Comparison of ENCODE assay signal across 15 mouse cellular contexts in genomic region chr11:105261601-105262351, GRCm38 (mm10). TPM values are rescaled to one million over a fixed set of nuclear protein-coding genes. Genes with fewer than 3 reads are reported as not detected.
DNase-seq lines count a peak whose midpoint lies in the region; ATAC-seq lines count a peak whose summit lies in the region.
"Had no signal": no experiment of that assay in that cellular context is flagged by ENCODE, and none has a peak within 500 bp of the region (broad histone marks: within the 10 kb centered on the region; RNA-seq: fewer than 3 reads in every experiment).

No protein-coding gene starts in this region.

- no peak overlapping the region for H3K27ac ChIP-seq in limb, embryonic 11.5 days (replicated peaks; ENCODE audit: low read depth, low read length)
- no peak overlapping the region for H3K27ac ChIP-seq in midbrain, embryonic 11.5 days (ENCODE audit: low read depth, low read length)
- H3K27ac ChIP-seq: forebrain, embryonic 13.5 days had no signal

- intact Hi-C loops in heart, postnatal 25 days (cut with DNase I) = no loop called here

- H3K4me2 ChIP-seq in limb, embryonic 11.5 days (ENCODE audit: low read depth, severe bottlenecking) = no peak overlapping the region
- H3K4me2 ChIP-seq in midbrain, embryonic 11.5 days = no peak overlapping the region
- H3K4me2 ChIP-seq: forebrain, embryonic 13.5 days had no signal

- no peaks in the 10 kb centered on the region for H3K9me3 ChIP-seq in limb, embryonic 11.5 days (ENCODE audit: control insufficient read depth, low read length)
- no peaks in the 10 kb centered on the region for H3K9me3 ChIP-seq in midbrain, embryonic 11.5 days (ENCODE audit: control insufficient read depth, low read length)
- H3K9me3 ChIP-seq: forebrain, embryonic 13.5 days; megakaryocyte, embryonic 14.5 days had no signal

- H3K36me3 ChIP-seq in limb, embryonic 11.5 days (ENCODE audit: control insufficient read depth, insufficient read depth, low read length) = 0 out of 2 replicates have a peak, but pooled peaks cover 7% of the 10 kb centered on the region
- peaks cover 6% of the 10 kb centered on the region for H3K36me3 ChIP-seq in midbrain, embryonic 11.5 days (ENCODE audit: control insufficient read depth, insufficient read depth, low read length)

- ATAC-seq in limb, embryonic 11.5 days (ENCODE audit: insufficient number of reproducible peaks, low FRiP score, low TSS enrichment, low read depth) = no peak
- no peak for ATAC-seq in midbrain, embryonic 11.5 days (ENCODE audit: low FRiP score)
- ATAC-seq: forebrain, embryonic 13.5 days; inflammation-experienced regulatory T-cells, adult 6 months had no signal

- H3K4me1 ChIP-seq in limb, embryonic 11.5 days (ENCODE audit: control insufficient read depth, insufficient read depth, low read length) = no peaks in the 10 kb centered on the region
- H3K4me1 ChIP-seq in midbrain, embryonic 11.5 days (ENCODE audit: control insufficient read depth, insufficient read depth, low read length) = no peaks in the 10 kb centered on the region

- peak; percentile 42 for DNase-seq in heart, adult 11 months
- no peak for DNase-seq in heart, postnatal 25 days (ENCODE audit: low spot score)
- DNase-seq in lung, postnatal 10 days = peak; percentile 27
- no peak for DNase-seq in lung, postnatal 4 days
- DNase-seq in limb, embryonic 11.5 days (ENCODE audit: low spot score) = peak; percentile 34
- DNase-seq in frontal cortex, postnatal 14 days (ENCODE audit: low spot score in 2 of 2) = no peak
- no peak for DNase-seq in midbrain, embryonic 11.5 days (ENCODE audit: low spot score, missing footprints)
- DNase-seq in B cell, adult 2 months = no peak
- DNase-seq: cerebellum, postnatal 10 days; heart, adult 18-20 months; kidney, postnatal 10 days; lung, adult 2 months had no signal

- H3K9ac ChIP-seq in limb, embryonic 11.5 days (ENCODE audit: low read length) = no peak overlapping the region
- H3K9ac ChIP-seq in midbrain, embryonic 11.5 days (ENCODE audit: low read length) = no peak overlapping the region
- H3K9ac ChIP-seq: forebrain, embryonic 13.5 days had no signal

- H3K4me3 ChIP-seq in limb, embryonic 11.5 days (ENCODE audit: low read depth, low read length) = no peak overlapping the region
- no peak overlapping the region for H3K4me3 ChIP-seq in midbrain, embryonic 11.5 days (ENCODE audit: low read depth, low read length)
- H3K4me3 ChIP-seq: forebrain, embryonic 13.5 days; megakaryocyte, embryonic 14.5 days had no signal

- WGBS in limb, embryonic 11.5 days = 66% methylated on average over 4 of the region's 4 CpGs
- 90% methylated on average over 4 of the region's 4 CpGs for WGBS in midbrain, embryonic 11.5 days

- H3K27me3 ChIP-seq in limb, embryonic 11.5 days (ENCODE audit: control insufficient read depth, insufficient read depth, low read length) = no peaks in the 10 kb centered on the region
- no peaks in the 10 kb centered on the region for H3K27me3 ChIP-seq in midbrain, embryonic 11.5 days (ENCODE audit: control insufficient read depth, insufficient read depth, low read length)
- H3K27me3 ChIP-seq: forebrain, embryonic 13.5 days; megakaryocyte, embryonic 14.5 days had no signal

RNA-seq across cellular contexts. Expression of gene Mrc2, which starts 30.7 kb away (rescaled TPM):
- 10 to 100 TPM; 20.9 to 23.4 TPM for total RNA-seq in heart, postnatal 25 days (2021)
- polyA plus RNA-seq in limb, embryonic 11.5 days (2014; fragmentation: Nextera tagmentation; extraction: Ambion mirVana) = 14.6 and 14.7 TPM in 2 replicates
- polyA plus RNA-seq in midbrain, embryonic 11.5 days (2014; fragmentation: Nextera tagmentation; extraction: Ambion mirVana) = 6.7 and 7.0 TPM in 2 replicates
- polyA plus RNA-seq: inflammation-experienced regulatory T-cells, adult 6 months had no signal

Comparison
In these comparisons a context has a peak if more than half of its experiments do, and no peak if none do; other contexts are left out.
1. DNase-seq: peak in heart, adult 11 months (single experiment), lung, postnatal 10 days (single experiment) and limb, embryonic 11.5 days (single experiment); none in heart, postnatal 25 days (single experiment), lung, postnatal 4 days (0 of 2), frontal cortex, postnatal 14 days (0 of 2), midbrain, embryonic 11.5 days (single experiment) and B cell, adult 2 months (0 of 2).